Mouse (Mus musculus): Measurements from ENCODE around the gene Aagab. TPM values are rescaled to one million over a fixed set of nuclear protein-coding genes. Genes with fewer than 3 reads are reported as not detected.
A peak's percentile ranks its signal among the peaks of the same experiment; 100 is the strongest.

Aagab gene
- 10 to 100 TPM; 15.2 to 18.7 TPM for total RNA-seq (2021)
- long read RNA-seq, experiment 1, full-length matches to known transcripts: 35 of 63 reads
- long read RNA-seq, experiment 1, partial matches to known transcripts: 1 of 63 reads
- long read RNA-seq, experiment 1, other reads (novel, unspliced or antisense): 27 of 63 reads
- long read RNA-seq, experiment 2, full-length matches to known transcripts: 37 of 66 reads
- long read RNA-seq, experiment 2, partial matches to known transcripts: 1 of 66 reads
- long read RNA-seq, experiment 2, other reads (novel, unspliced or antisense): 28 of 66 reads

- peak; percentile 97 for DNase-seq
- intact Hi-C loops (cut with DNase I): loop anchor here (10.0 kb wide), 1 partner anchor 757 kb away; no protein-coding TSS in a partner anchor
Observed at GRCm38 (mm10) chr9:63602043-63602939, at the start of gene Aagab, which contains the start of gene Iqch. TSS of gene Aagab (plus strand) at chr9:63602660. TSS of gene Iqch (minus strand) at chr9:63602493.

DNA sequence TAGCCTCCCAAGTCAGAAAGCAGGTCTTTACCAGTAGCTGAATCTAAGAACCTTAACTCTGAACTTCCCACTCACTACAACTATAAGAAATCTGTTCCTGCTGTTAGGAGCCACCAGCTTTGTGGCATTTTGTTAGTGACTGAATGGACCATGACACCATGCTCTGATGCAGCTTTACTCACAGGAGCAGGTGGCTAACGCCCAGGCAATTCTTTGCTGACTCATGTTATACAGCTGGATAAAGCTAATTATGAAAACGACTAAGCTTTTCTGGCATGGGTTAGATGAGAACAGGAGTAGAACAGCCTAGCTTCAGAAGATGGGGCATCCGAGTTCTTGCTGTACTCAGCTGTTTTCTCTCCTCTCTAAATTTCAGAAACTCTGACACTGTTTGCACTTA is 48.8 kb upstream of the Aagab start:
- no peak for DNase-seq
- intact Hi-C loops (cut with DNase I): no loop called here

GRCm38 (mm10) chr9:63555460-63555990 is 46.9 kb upstream of the Aagab start:
- peak; percentile 30 to 49 for DNase-seq
- intact Hi-C loops (cut with DNase I): no loop called here

- intact Hi-C loops (cut with DNase I): no loop called here
- no peak for DNase-seq
Observed at GRCm38 (mm10) chr9:63556316-63556715, 46.1 kb upstream of the Aagab start.

GRCm38 (mm10) chr9:63556933-63557332 is 45.5 kb upstream of the Aagab start:
- intact Hi-C loops (cut with DNase I): no loop called here
- DNase-seq: no peak

- DNase-seq: no peak
- intact Hi-C loops (cut with DNase I): no loop called here
Observed at GRCm38 (mm10) chr9:63561931-63562330, 40.5 kb upstream of the Aagab start.

GRCm38 (mm10) chr9:63563436-63563835 is 39.0 kb upstream of the Aagab start:
- no peak for DNase-seq
- intact Hi-C loops (cut with DNase I): no loop called here

GRCm38 (mm10) chr9:63568314-63568713 is 34.1 kb upstream of the Aagab start:
- no peak for DNase-seq

GRCm38 (mm10) chr9:63568808-63569207 is 33.7 kb upstream of the Aagab start:
- intact Hi-C loops (cut with DNase I): no loop called here
- DNase-seq: peak; percentile 24

More at GRCm38 (mm10) chr9:63568314-63568713, 34.1 kb upstream of the Aagab start:
- intact Hi-C loops (cut with DNase I): no loop called here

- intact Hi-C loops (cut with DNase I): no loop called here
- no peak for DNase-seq
Observed at GRCm38 (mm10) chr9:63571895-63572294, 30.6 kb upstream of the Aagab start.

GRCm38 (mm10) chr9:63572874-63573273 is 29.6 kb upstream of the Aagab start:
- DNase-seq: no peak
- intact Hi-C loops (cut with DNase I): no loop called here

DNA sequence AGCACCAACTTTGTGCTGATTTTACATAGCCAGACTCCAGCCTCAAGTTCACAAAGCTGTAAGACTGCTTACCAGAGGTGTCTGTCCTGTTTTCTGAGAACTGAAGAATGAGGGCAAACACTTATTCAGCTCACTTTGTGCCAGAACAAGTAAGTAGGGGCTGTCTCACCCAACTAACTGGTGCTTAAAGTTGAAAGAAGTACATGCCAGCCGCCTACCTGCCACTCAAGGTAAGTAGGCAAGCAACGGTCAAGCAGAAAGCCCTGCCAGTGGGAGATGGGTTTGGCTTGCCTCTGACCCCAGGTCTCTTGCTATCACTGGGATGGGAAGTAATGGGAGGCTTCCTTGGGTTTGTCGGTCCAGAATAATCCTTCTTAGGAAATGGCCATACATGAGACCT is 25.0 kb upstream of the Aagab start:
- intact Hi-C loops (cut with DNase I): no loop called here
- no peak for DNase-seq

- intact Hi-C loops (cut with DNase I): no loop called here
- no peak for DNase-seq
Observed at GRCm38 (mm10) chr9:63579644-63580043, 22.8 kb upstream of the Aagab start.

- intact Hi-C loops (cut with DNase I): no loop called here
- no peak for DNase-seq
Observed at GRCm38 (mm10) chr9:63580046-63580445, 22.4 kb upstream of the Aagab start.

GRCm38 (mm10) chr9:63581778-63582177 is 20.7 kb upstream of the Aagab start:
- no peak for DNase-seq
- intact Hi-C loops (cut with DNase I): no loop called here

DNA sequence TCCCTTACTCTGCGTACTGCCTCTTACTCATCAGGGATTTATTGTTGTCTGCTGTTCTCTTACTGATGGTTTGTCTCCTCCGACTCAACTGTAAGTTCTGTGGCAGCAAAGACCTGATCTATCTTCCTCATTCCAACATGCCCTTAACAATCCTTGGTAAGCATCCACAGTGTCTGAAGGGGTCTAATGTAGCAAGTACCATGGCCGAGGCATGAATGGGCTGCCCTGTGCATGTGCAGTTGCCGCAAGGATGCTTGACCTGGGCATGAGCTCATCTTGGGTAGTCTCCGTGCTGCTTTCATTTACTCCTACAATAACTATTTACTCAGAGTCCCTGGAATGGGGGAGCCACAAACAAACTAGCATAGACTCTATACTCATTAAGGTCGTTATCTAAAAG is 17.2 kb upstream of the Aagab start:
- intact Hi-C loops (cut with DNase I): no loop called here
- no peak for DNase-seq

DNA sequence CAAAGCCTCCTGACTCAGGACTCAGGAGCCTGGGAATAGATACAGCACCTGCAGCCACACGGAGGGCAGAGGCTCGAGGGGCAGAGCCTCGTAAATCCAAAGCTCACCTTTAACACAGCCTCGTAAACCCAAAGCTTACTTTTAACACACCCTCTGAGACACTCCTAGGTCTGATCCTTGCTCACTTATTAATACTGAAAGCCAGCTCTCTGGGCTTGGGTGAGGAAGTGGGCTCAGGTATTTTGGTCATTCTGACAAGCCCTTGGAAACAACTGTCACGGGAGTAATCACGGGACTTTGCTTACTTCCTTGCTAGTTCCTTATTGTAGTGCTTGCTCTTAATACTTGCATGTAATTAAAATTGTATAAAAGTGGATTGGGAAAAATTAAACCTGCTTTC is 13.3 kb upstream of the Aagab start:
- no peak for DNase-seq
- intact Hi-C loops (cut with DNase I): no loop called here

DNA sequence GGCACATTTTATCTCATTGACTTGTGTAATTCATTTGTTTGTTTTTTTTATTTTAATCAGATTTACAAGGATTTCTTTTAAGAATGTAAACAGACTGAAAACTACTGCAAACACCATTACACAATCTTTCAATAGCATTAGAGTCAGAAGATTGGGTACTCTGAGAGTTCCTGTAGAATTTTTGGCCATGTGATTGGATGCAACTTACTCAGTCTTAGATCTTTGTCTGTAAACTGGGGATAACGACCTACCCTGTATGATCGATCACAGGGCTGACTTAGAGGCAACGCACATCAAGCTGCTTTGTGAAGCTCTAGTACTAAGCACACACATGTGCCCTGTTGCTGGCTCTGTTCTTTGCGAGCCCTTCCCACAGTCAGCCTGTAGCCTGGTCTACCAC is 11.9 kb upstream of the Aagab start:
- DNase-seq: no peak
- intact Hi-C loops (cut with DNase I): no loop called here

GRCm38 (mm10) chr9:63591661-63592256 is 10.7 kb upstream of the Aagab start:
- DNase-seq: no peak
- intact Hi-C loops (cut with DNase I): no loop called here

GRCm38 (mm10) chr9:63595032-63595431 is 7.4 kb upstream of the Aagab start:
- intact Hi-C loops (cut with DNase I): no loop called here
- DNase-seq: no peak

DNA sequence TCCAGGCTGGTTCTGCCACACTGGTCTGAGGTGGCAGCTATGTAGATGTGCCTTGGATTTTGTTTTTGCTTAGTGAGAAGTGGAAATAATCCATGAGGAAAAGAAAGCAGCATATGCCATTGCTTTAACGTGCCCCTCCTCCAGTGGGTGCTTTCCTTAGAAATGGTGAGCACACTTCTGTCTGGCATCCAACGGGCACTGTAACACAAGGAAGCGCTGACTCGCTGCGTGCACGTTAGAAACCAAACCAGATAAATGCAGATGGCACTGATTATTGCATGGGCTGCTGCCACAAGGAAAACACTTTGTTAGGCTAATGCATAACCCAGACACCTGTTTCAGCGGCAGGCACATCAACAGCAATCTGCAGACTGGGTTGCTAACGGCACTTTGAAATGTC is 6.8 kb upstream of the Aagab start:
- intact Hi-C loops (cut with DNase I): no loop called here
- DNase-seq: no peak
